22 mouse cellular contexts compared by ENCODE assay signal in the genomic region with DNA sequence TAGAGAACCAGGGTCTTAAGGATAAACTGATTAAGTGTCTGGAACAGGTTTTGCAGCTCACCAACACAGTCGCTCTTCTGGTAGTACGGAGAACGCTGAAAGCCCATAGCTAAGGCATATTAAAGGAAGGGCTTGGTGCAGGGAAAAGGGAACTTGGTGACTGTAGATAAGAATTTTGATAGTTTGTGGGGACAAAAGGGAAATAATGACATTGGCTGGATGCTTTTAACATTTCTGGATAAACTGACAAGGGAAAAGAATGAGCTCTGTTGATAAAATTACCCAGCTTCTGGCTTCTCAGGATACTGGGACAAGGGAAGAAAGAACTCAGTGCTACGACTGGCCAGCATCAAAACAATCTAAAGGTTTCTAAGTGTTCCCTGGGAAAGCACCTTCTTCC. TPM values are rescaled to one million over a fixed set of nuclear protein-coding genes. Genes with fewer than 3 reads are reported as not detected.
DNase-seq lines count a peak whose midpoint lies in the region; ATAC-seq and TF ChIP-seq lines count a peak whose summit lies in the region.
"Not testable (repeated sequence)": the region's sequence is repeated elsewhere in the genome, so short reads cannot be mapped to it uniquely, and the experiment has no call there.
"Had no signal": no experiment of that assay in that cellular context is flagged by ENCODE, and none has a peak within 500 bp of the region (broad histone marks: within the 10 kb centered on the region; RNA-seq: fewer than 3 reads in every experiment).

No protein-coding gene starts in this region.

- TF ChIP-seq RAD21 in MEL (IDR thresholded peaks at IDR 0.05; ENCODE audit: low read depth, low read length): not testable (repeated sequence)

- H3K4me1 ChIP-seq in MEL (ENCODE audit: control insufficient read depth in 1 of 2, insufficient read depth in 2 of 2, low read length in 2 of 2): peaks cover 4 to 38% of the 10 kb centered on the region in 2 experiments
- H3K4me1 ChIP-seq in heart, embryonic 10.5 days: not testable (repeated sequence)

- peaks cover 0 to 24% of the 10 kb centered on the region in 2 experiments; a peak in 2 of 4 replicates for H3K36me3 ChIP-seq in MEL (ENCODE audit: control insufficient read depth in 1 of 2, insufficient read depth in 2 of 2, low read length in 2 of 2)
- H3K36me3 ChIP-seq in heart, embryonic 10.5 days: not testable (repeated sequence)

- TF ChIP-seq EP300 in MEL (IDR thresholded peaks at IDR 0.05; ENCODE audit: low read depth in 1 of 2, low read length in 2 of 2): peak; percentile 77

- not testable (repeated sequence) for H3K27me3 ChIP-seq in MEL (ENCODE audit: control insufficient read depth in 1 of 2, insufficient read depth in 2 of 2, low read length in 2 of 2); heart, embryonic 10.5 days (ENCODE audit: insufficient read depth, poor library complexity, severe bottlenecking)

- peak; percentile 21 for DNase-seq in 416B (ENCODE audit: low read depth)
- DNase-seq in MEL (ENCODE audit: low read depth, low spot score): peak; percentile 77
- peak; percentile 81 for DNase-seq in MEL-GATA-1-ER (ENCODE audit: extremely low read depth, low read depth)
- DNase-seq in heart, adult 11 months: peak; percentile 16
- peak; percentile 11 for DNase-seq in heart, embryonic 10.5 days (ENCODE audit: low spot score)

- peak overlapping the region; percentile 36 for H3K27ac ChIP-seq in MEL (ENCODE audit: control insufficient read depth, low read depth, low read length)
- not testable (repeated sequence) for H3K27ac ChIP-seq in heart, embryonic 10.5 days

- 62% methylated on average over 4 of the region's 4 CpGs for WGBS in heart, embryonic 10.5 days

- H3K4me3 ChIP-seq in MEL (ENCODE audit: control insufficient read depth in 1 of 2, insufficient read depth in 1 of 2, low read depth in 2 of 2, low read length in 2 of 2); heart, embryonic 10.5 days: not testable (repeated sequence)

- not testable (repeated sequence) for TF ChIP-seq POLR2A in MEL (IDR thresholded peaks at IDR 0.05; ENCODE audit: control insufficient read depth in 1 of 2, insufficient read depth in 1 of 2, low read depth in 1 of 2, low read length in 2 of 2, poor library complexity in 1 of 2)

- H3K79me2 ChIP-seq in MEL (ENCODE audit: control insufficient read depth, insufficient read depth, low read length, poor library complexity): not testable (repeated sequence)

- peak; percentile 33 for ATAC-seq in common myeloid progenitor, adult 5-6 weeks (replicated peaks; ENCODE audit: low read depth, poor library complexity, severe bottlenecking)

- not testable (repeated sequence) for H3K9ac ChIP-seq in MEL (ENCODE audit: control insufficient read depth, low read depth, low read length, poor library complexity, severe bottlenecking)

- not testable (repeated sequence) for TF ChIP-seq CTCF in MEL (IDR thresholded peaks at IDR 0.05 in 2 of 3, conservative IDR thresholded peaks at IDR 0.05 in 1 of 3; ENCODE audit: control insufficient read depth in 1 of 3, insufficient read depth in 1 of 3, low read depth in 2 of 3, low read length in 3 of 3, poor library complexity in 1 of 3, severe bottlenecking in 1 of 3)

- not testable (repeated sequence) for H3K9me3 ChIP-seq in MEL (replicated peaks; ENCODE audit: insufficient read depth, low read length); heart, embryonic 10.5 days

TF ChIP-seq in MEL, 35 proteins besides CTCF, POLR2A, EP300 and RAD21:
- TF ChIP-seq TCF12 (IDR thresholded peaks at IDR 0.05; ENCODE audit: low read depth, low read length) (peak; percentile 51), GATA1 (IDR thresholded peaks at IDR 0.05; ENCODE audit: low read depth, low read length) (peak; percentile 86)

RNA-seq across cellular contexts. Expression of a gene that starts 29.2 kb away (rescaled TPM):
- total RNA-seq in MEL (2012; rRNA removed): not detected in 2 replicates
- polyA plus RNA-seq in MEL (2012; ENCODE audit: insufficient read depth in 1 of 2, insufficient read length in 2 of 2, low read depth in 1 of 2, low replicate concordance in 2 of 2, missing spikeins in 1 of 2): not detected
- total RNA-seq in common myeloid progenitor, adult 5-6 weeks (2017): not detected in 2 replicates
- 0.11 TPM in 1 of 2 replicates, not detected in the other for polyA plus RNA-seq in heart, embryonic 10.5 days (2016; fragmentation: Nextera tagmentation; extraction: Ambion mirVana)
- total RNA-seq: adrenal gland, adult 18-20 months; adrenal gland, adult 2 months; adrenal gland, adult 8-10 months; adrenal gland, postnatal 10 days; adrenal gland, postnatal 14 days; adrenal gland, postnatal 25 days; adrenal gland, postnatal 36 days; adrenal gland, postnatal 4 days; CH12.LX; ES-E14; G1E had no signal
- polyA plus RNA-seq: activated CD4-positive, CD25-positive, alpha-beta regulatory T cell, adult 4 months; adrenal gland, adult 2 months; brain, embryonic 14.5 days; C2C12; CD4-positive, CD25-positive, alpha-beta regulatory T cell, adult 4 months; G1E; Patski had no signal

RNA-seq across cellular contexts. Expression of a gene that starts 33.9 kb away (rescaled TPM):
- total RNA-seq in MEL (2012; rRNA removed): 27.9 and 28.0 TPM in 2 replicates
- 10 to 100 TPM in 1 of 2 experiments, not detected in 1; 44.5 TPM for polyA plus RNA-seq in MEL (2012; ENCODE audit: insufficient read depth in 1 of 2, insufficient read length in 2 of 2, low read depth in 1 of 2, low replicate concordance in 2 of 2, missing spikeins in 1 of 2)
- 38.3 and 68.5 TPM in 2 replicates for total RNA-seq in common myeloid progenitor, adult 5-6 weeks (2017)
- polyA plus RNA-seq in heart, embryonic 10.5 days (2016; fragmentation: Nextera tagmentation; extraction: Ambion mirVana): 21.9 and 28.7 TPM in 2 replicates

Comparison
In these comparisons a context has a peak if more than half of its experiments do, and no peak if none do; other contexts are left out.
1. DNase-seq: peak in every context shown above with its lines; median percentile 81 in MEL-GATA-1-ER; 77 in MEL; 21 in 416B; 16 in heart, adult 11 months; 11 in heart, embryonic 10.5 days.